Mouse (Mus musculus) embryo, embryonic 10 days (tissue): ENCODE data around the gene 1700031F05Rik.
"Not testable (repeated sequence)": the region's sequence is repeated elsewhere in the genome, so short reads cannot be mapped to it uniquely, and the experiment has no call there.

Source experiments
- DNase-seq: peaks from one replicate; pipeline ENCODE4 v3.0.0-alpha.2; 2015; ENCODE audit warnings: low spot score

Gene 1700031F05Rik

DNA sequence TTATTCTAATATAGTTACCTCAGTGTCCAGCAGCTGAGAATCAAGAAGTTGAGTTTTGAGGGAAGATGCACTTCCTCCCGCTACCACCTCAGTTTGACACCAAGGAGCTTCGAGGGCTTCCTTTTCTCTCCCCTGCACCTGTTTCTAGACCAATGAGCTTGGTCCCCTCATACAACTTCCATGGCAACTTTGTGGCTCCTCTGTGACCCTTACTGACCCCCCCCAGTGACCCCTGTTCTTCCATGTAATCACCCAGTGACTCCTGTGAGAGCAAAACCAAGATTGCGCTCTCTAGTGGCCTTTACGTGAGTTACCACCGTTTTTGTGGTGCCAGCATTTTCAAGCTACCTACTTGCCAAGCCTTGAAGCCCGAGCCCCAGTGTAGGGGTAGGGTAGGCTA, at the start of gene 1700031F05Rik:
Gene 1700031F05Rik, minus strand, starts transcription at position 101 of the 400 bp plus-strand sequence.
- no peak for DNase-seq

GRCm38 (mm10) chrX:102914823-102915222, 47.1 kb upstream of the 1700031F05Rik start:
- not testable (repeated sequence) for DNase-seq

DNA sequence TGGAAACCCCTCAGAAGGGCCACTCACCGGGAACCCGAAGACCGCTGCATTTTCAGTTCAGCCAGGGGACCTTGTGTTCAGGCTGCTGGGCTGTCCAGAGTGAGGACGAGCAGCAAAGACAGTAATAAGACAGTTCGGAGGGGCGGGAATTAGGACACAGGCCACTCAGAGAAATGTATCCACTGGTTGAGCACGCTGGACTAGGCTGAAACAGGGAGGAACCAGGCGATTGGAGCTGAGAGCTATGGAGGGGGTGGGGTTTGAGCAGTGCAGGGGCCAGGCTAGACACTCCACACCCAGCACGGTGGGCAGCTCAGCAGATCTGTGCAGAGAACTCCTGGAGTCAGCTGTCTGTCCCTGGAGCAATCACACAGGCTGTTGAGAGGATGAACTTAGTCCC, 40.8 kb upstream of the 1700031F05Rik start, which contains the start of the genes Dmrtc1a and 1700011M02Rik:
Gene Dmrtc1a, minus strand, starts transcription at position 101 of the 400 bp plus-strand sequence.
Gene 1700011M02Rik, plus strand, starts transcription at position 319 of the 400 bp plus-strand sequence.
- not testable (repeated sequence) for DNase-seq

DNA sequence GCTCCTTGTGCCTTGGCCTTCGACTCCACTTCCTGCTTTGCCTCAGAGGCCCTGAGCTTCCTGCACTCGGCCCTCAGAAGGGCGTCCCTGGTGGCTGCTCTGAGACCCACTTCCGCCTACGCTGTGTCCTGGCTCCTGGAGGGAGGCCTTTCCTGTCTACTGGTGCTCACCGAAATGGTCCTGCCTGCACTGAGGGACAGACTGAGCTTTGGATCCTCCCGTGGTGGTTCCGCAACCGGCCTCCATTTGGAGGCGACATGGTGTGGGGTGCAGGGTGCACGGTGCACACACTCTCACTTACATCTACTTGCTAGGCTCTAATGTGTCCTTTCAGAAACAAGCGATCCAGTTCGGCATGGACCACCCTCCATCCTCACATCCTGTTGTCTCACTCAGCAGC, 13.3 kb downstream of the 1700031F05Rik start, which contains the start of gene Dmrtc1c2:
Gene Dmrtc1c2, minus strand, starts transcription at position 101 of the 400 bp plus-strand sequence.
- DNase-seq: not testable (repeated sequence)

- DNase-seq: no peak
These were observed 55.5 kb downstream of the 1700031F05Rik start for GRCm38 (mm10) chrX:102812311-102812710.
